Mouse (Mus musculus) heart, postnatal 0 days (tissue): ENCODE measurements around the gene Slc35e3. TPM values are rescaled to one million over a fixed set of nuclear protein-coding genes. Genes with fewer than 3 reads are reported as not detected.

Source experiments
- ATAC-seq: fragments of 200-750 bp; cut with Nextera tagmentation; 2 replicates; pipeline ENCODE4 v1.8.0; 2017; ENCODE audit warnings: low read depth, moderate number of reproducible peaks, moderate library complexity; ENCODE audit not compliant: insufficient read depth
- DNase-seq: peaks from one replicate; pipeline ENCODE4 v3.0.0-alpha.2; 2016; ENCODE audit warnings: low spot score
- H3K27ac ChIP-seq: fragments of 300-500 bp; sonication (generic); 2 replicates; pipeline ENCODE4 v1.5.1; 2014; ENCODE audit warnings: low read depth, mild to moderate bottlenecking
- H3K27me3 ChIP-seq: fragments of 300-500 bp; sonication (generic); 2 replicates; pipeline ENCODE4 v1.6.1; 2014; ENCODE audit warnings: low read length, mixed read lengths; ENCODE audit not compliant: control insufficient read depth, insufficient read depth
- H3K36me3 ChIP-seq: fragments of 300-500 bp; sonication (generic); replicated peaks from 2 replicates; pipeline ENCODE4 v1.6.1; 2014; ENCODE audit warnings: low read length, mixed read lengths; ENCODE audit not compliant: control insufficient read depth, insufficient read depth
- H3K4me1 ChIP-seq: fragments of 300-500 bp; sonication (generic); 2 replicates; pipeline ENCODE4 v1.6.1; 2014; ENCODE audit warnings: antibody characterized with exemption; ENCODE audit not compliant: control insufficient read depth, insufficient read depth
- H3K4me2 ChIP-seq: fragments of 300-500 bp; sonication (generic); 2 replicates; pipeline ENCODE4 v1.6.1; 2014; ENCODE audit warnings: low read depth, mild to moderate bottlenecking, low read length, moderate library complexity
- H3K4me3 ChIP-seq: fragments of 300-500 bp; sonication (generic); 2 replicates; pipeline ENCODE4 v1.5.1; 2014; ENCODE audit warnings: low read depth, low read length
- H3K9ac ChIP-seq: fragments of 300-500 bp; sonication (generic); replicated peaks from 2 replicates; pipeline ENCODE4 v1.6.1; 2014; ENCODE audit warnings: low read depth, low read length, mixed read lengths
- H3K9me3 ChIP-seq: fragments of 300-500 bp; sonication (generic); replicated peaks from 2 replicates; pipeline ENCODE4 v1.6.1; 2016; ENCODE audit warnings: low read length; ENCODE audit not compliant: control insufficient read depth
- CTCF ChIP-seq: IDR thresholded peaks from 2 replicates; pipeline ENCODE4 v1.5.1; 2016; ENCODE audit warnings: antibody characterized with exemption, control low read depth, low read depth
- EP300 ChIP-seq: IDR thresholded peaks from 2 replicates; pipeline ENCODE4 v1.6.1; 2016; ENCODE audit warnings: antibody characterized with exemption, low read depth
- WGBS: fragments of 180-500 bp; shearing (Covaris S2); extraction: QIAGEN DNeasy Blood & Tissue Kit; methylation state at CpG from one replicate; pipeline ENCODE4 v1.1.7; 2014; 5-methylcytosine and 5-hydroxymethylcytosine counted together
- polyA plus RNA-seq: library from polyadenylated mRNA; unstranded; fragments of >200 nt; fragmentation: Nextera tagmentation; extraction: Ambion mirVana; gene quantifications from 2 replicates; pipeline ENCODE4 v1.2.1, GENCODE M21; 2015
- total RNA-seq: library from RNA; depleted of rRNA; stranded (reverse); fragments of >200 nt; gene quantifications from 2 replicates; pipeline ENCODE4 v1.2.3, GENCODE M21; 2014; ENCODE audit warnings: low replicate concordance

Slc35e3 gene
- total and polyA plus RNA-seq, 2 experiments from 2014 or later: 4.2 to 6.8 TPM

GRCm38 (mm10) chr10:117774817-117775120 is 28.6 kb upstream of the Slc35e3 start:
- 97% methylated on average over 1 of the region's 1 CpGs for WGBS
- no peak overlapping the region for H3K4me3 ChIP-seq
- no peaks in the 10 kb centered on the region for H3K9me3 ChIP-seq
- no peak overlapping the region for H3K9ac ChIP-seq
- no peak overlapping the region for H3K4me2 ChIP-seq
- H3K27me3 ChIP-seq: no peaks in the 10 kb centered on the region
- TF ChIP-seq EP300 (no peak), CTCF (no peak)
- ATAC-seq: no peak
- H3K36me3 ChIP-seq: peaks cover 78% of the 10 kb centered on the region
- no peaks in the 10 kb centered on the region for H3K4me1 ChIP-seq
- no peak for DNase-seq
- no peak overlapping the region for H3K27ac ChIP-seq

- ATAC-seq (no peak), DNase-seq (no peak)
- TF ChIP-seq EP300 (no peak), CTCF (no peak)
- WGBS: 92% methylated on average over 22 of the region's 22 CpGs
- peaks cover 82% of the 10 kb centered on the region for H3K36me3 ChIP-seq
- no peak overlapping the region for H3K9ac ChIP-seq
- H3K4me2 ChIP-seq: no peak overlapping the region
- no peaks in the 10 kb centered on the region for H3K27me3 ChIP-seq
- no peak overlapping the region for H3K27ac ChIP-seq
- H3K9me3 ChIP-seq: no peaks in the 10 kb centered on the region
- no peaks in the 10 kb centered on the region for H3K4me1 ChIP-seq
- H3K4me3 ChIP-seq: no peak overlapping the region
Measured at GRCm38 (mm10) chr10:117774011-117774816, 28.0 kb upstream of the Slc35e3 start.

GRCm38 (mm10) chr10:117773106-117773720 is 27.0 kb upstream of the Slc35e3 start:
- Histone ChIP-seq H3K27ac (no peak overlapping the region), H3K9ac (no peak overlapping the region), H3K36me3 (peaks cover 80% of the 10 kb centered on the region), H3K4me3 (no peak overlapping the region), H3K27me3 (no peaks in the 10 kb centered on the region), H3K9me3 (no peaks in the 10 kb centered on the region), H3K4me2 (no peak overlapping the region), H3K4me1 (no peaks in the 10 kb centered on the region)
- no peak for TF ChIP-seq CTCF
- TF ChIP-seq EP300: no peak
- 94% methylated on average over 7 of the region's 7 CpGs for WGBS
- ATAC-seq (no peak), DNase-seq (no peak)

- Histone ChIP-seq H3K36me3 (peaks cover 80% of the 10 kb centered on the region), H3K27ac (no peak overlapping the region), H3K9me3 (no peaks in the 10 kb centered on the region), H3K4me1 (no peaks in the 10 kb centered on the region), H3K4me2 (no peak overlapping the region), H3K27me3 (no peaks in the 10 kb centered on the region), H3K4me3 (no peak overlapping the region), H3K9ac (no peak overlapping the region)
- ATAC-seq: no peak
- 93% methylated on average over 17 of the region's 17 CpGs for WGBS
- DNase-seq: no peak
- no peak for TF ChIP-seq CTCF
- TF ChIP-seq EP300: no peak
Measured at GRCm38 (mm10) chr10:117772364-117773105, 26.4 kb upstream of the Slc35e3 start.

- DNase-seq: no peak
Measured at GRCm38 (mm10) chr10:117771131-117771510, 25.0 kb upstream of the Slc35e3 start.

More at GRCm38 (mm10) chr10:117771131-117771510, 25.0 kb upstream of the Slc35e3 start:
- H3K4me2 ChIP-seq: no peak overlapping the region
- no peaks in the 10 kb centered on the region for H3K4me1 ChIP-seq
- no peak overlapping the region for H3K27ac ChIP-seq
- no peaks in the 10 kb centered on the region for H3K27me3 ChIP-seq
- 92% methylated on average over 10 of the region's 10 CpGs for WGBS
- peaks cover 81% of the 10 kb centered on the region for H3K36me3 ChIP-seq
- H3K4me3 ChIP-seq: no peak overlapping the region
- no peaks in the 10 kb centered on the region for H3K9me3 ChIP-seq
- no peak overlapping the region for H3K9ac ChIP-seq
- no peak for ATAC-seq
- TF ChIP-seq CTCF (no peak), EP300 (no peak)
